Mouse (Mus musculus): ENCODE data around the gene Rpusd3.

DNA sequence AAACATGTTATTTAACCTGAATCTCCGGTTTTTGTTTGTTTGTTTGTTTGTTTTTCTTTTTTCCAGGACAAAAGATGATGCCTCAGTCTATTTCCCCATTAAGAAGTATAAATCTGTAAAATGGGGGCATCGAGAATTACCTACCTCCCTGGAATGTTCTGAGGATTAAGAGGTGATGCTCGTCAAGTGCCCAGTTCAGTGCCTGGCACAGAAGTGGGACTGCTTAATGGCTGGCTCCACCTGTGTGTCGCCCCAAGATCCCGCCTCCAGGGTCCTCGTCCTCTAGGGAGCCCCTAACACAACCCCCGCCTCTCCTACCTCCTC, 42.0 kb downstream of the Rpusd3 start:
- peak in 1 of 2 experiments; percentile 81; a peak in 2 of 4 replicates for TF ChIP-seq POLR2A (IDR thresholded peaks at IDR 0.05; ENCODE audit: control insufficient read depth in 1 of 2, insufficient read depth in 1 of 2, low read depth in 1 of 2, low read length in 2 of 2, poor library complexity in 1 of 2)
- TF ChIP-seq NELFE (IDR thresholded peaks at IDR 0.05; ENCODE audit: low read depth, low read length): peak; percentile 58
- TF ChIP-seq BHLHE40 (IDR thresholded peaks at IDR 0.05; ENCODE audit: borderline replicate concordance, low read depth, low read length): no peak
- no peak; the same call in 1 of the 2 replicates for TF ChIP-seq ETS1 (IDR thresholded peaks at IDR 0.05; ENCODE audit: low read depth, low read length)
- TF ChIP-seq JUND (IDR thresholded peaks at IDR 0.05; ENCODE audit: low read depth, low read length): no peak
- TF ChIP-seq USF1 (IDR thresholded peaks at IDR 0.05; ENCODE audit: low read depth, low read length): no peak

All from MEL (cell line).